Mouse (Mus musculus) bone marrow, adult 2 months (tissue): ENCODE measurements around the gene Clpp.

Source experiments
- CTCF ChIP-seq: fragments of 200-500 bp; IDR thresholded peaks from 2 replicates; pipeline ENCODE4 v1.5.1; 2011; ENCODE audit warnings: low read length, control low read depth; ENCODE audit not compliant: control insufficient read depth, insufficient read depth
- POLR2A ChIP-seq: fragments of 200-500 bp; IDR thresholded peaks from 2 replicates; pipeline ENCODE4 v1.6.1; 2011; ENCODE audit warnings: low read depth, mild to moderate bottlenecking, control low read depth, low read length, borderline replicate concordance; ENCODE audit not compliant: control insufficient read depth

DNA sequence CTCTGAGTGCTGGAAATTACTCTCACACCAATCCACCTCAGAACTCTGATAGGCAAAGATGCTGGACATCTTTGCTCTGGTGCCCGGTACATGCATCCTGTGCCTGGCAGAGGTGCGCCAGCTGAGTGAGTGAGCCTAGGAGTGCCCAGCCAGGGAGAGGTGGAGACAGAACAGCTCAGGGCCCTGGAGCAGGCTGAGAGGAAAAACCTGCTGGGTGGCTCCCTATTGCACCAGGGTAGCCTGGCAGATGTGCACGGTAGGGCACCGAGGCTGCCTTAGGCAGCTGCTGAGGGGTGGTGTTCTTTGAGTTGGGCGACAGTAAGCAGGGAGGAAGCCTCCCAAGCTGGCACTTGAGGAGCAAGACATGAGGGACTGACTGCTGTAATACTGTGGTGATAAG, 8.1 kb upstream of the Clpp start, which contains the start of gene Acer1:
- TF ChIP-seq CTCF (no peak), POLR2A (no peak)
